Mouse (Mus musculus) ES-E14 (cell line): ENCODE measurements around the gene Btg1. TPM values are rescaled to one million over a fixed set of nuclear protein-coding genes. Genes with fewer than 3 reads are reported as not detected.

ENCODE experiments used
- DNase-seq: peaks from one replicate; pipeline ENCODE4 v3.0.0-alpha.2; 2013; ENCODE audit warnings: low read depth, low spot score
- H3K27ac ChIP-seq: 2 replicates; pipeline ENCODE4 v1.5.1; 2012; ENCODE audit warnings: low read depth, mild to moderate bottlenecking, low read length, moderate library complexity, mixed read lengths; ENCODE audit not compliant: poor library complexity, insufficient read depth, severe bottlenecking
- H3K36me3 ChIP-seq: 2 replicates; pipeline ENCODE4 v1.6.1; 2012; ENCODE audit warnings: mild to moderate bottlenecking, low read length, moderate library complexity, mixed read lengths; ENCODE audit not compliant: control insufficient read depth, poor library complexity, insufficient read depth, severe bottlenecking
- H3K4me1 ChIP-seq, 2 experiments: fragments of 150-350 bp in 1 of 2; sonication (generic) in 1 of 2; 2 replicates each; pipeline ENCODE4 v1.6.1; 2012; ENCODE audit warnings: low read length in 2 of 2, mild to moderate bottlenecking in 1 of 2, mixed read lengths in 1 of 2; ENCODE audit not compliant: control insufficient read depth in 2 of 2, insufficient read depth in 2 of 2, poor library complexity in 1 of 2
- H3K4me3 ChIP-seq, 2 experiments: fragments of 150-350 bp in 1 of 2; sonication (generic) in 1 of 2; 2 replicates each; pipeline ENCODE4 v1.5.1; 2012; ENCODE audit warnings: low read length in 2 of 2, low read depth in 1 of 2, mild to moderate bottlenecking in 1 of 2, mixed read lengths in 1 of 2; ENCODE audit not compliant: insufficient read depth in 1 of 2, poor library complexity in 1 of 2, severe bottlenecking in 1 of 2
- H3K9ac ChIP-seq: 2 replicates; pipeline ENCODE4 v1.6.1; 2012; ENCODE audit warnings: low read depth, mild to moderate bottlenecking, low read length, mixed read lengths; ENCODE audit not compliant: poor library complexity, insufficient read depth, severe bottlenecking
- H3K9me3 ChIP-seq: fragments of 150-350 bp; sonication (generic); 2 replicates; pipeline ENCODE4 v1.6.1; 2012; ENCODE audit warnings: low read depth, mild to moderate bottlenecking, low read length; ENCODE audit not compliant: control insufficient read depth, insufficient read depth
- CHD2 ChIP-seq: IDR thresholded peaks from 2 replicates; pipeline ENCODE4 v1.6.1; 2014; ENCODE audit warnings: mild to moderate bottlenecking, low read depth, low read length, inconsistent platforms
- HCFC1 ChIP-seq: IDR thresholded peaks from 2 replicates; pipeline ENCODE4 v1.6.1; 2012; ENCODE audit warnings: low read length, inconsistent platforms, borderline replicate concordance; ENCODE audit not compliant: insufficient read depth
- MAFK ChIP-seq: IDR thresholded peaks from 2 replicates; pipeline ENCODE4 v1.6.1; 2014; ENCODE audit warnings: mild to moderate bottlenecking, low read depth, low read length, inconsistent platforms; ENCODE audit not compliant: insufficient read depth
- ZC3H11A ChIP-seq: IDR thresholded peaks from 2 replicates; pipeline ENCODE4 v1.6.1; 2012; ENCODE audit warnings: low read depth, mild to moderate bottlenecking, inconsistent platforms, low read length, borderline replicate concordance
- ZNF384 ChIP-seq: IDR thresholded peaks from 2 replicates; pipeline ENCODE4 v1.6.1; 2012; ENCODE audit warnings: low read depth, low read length, inconsistent platforms
- in situ Hi-C, 2 experiments: fragments of 600-800 bp; cut with MboI; formaldehyde crosslinking; loops; one replicate each; pipeline ENCODE4 v1.15.1; 2025; ENCODE audit warnings: low sequenced_read_pairs in 2 of 2, inconsistent platforms in 1 of 2; ENCODE audit not compliant: unreplicated experiment in 2 of 2
- total RNA-seq: library from RNA; depleted of rRNA; stranded (reverse); fragments of 300-350 nt; gene quantifications from 2 replicates; pipeline ENCODE4 v1.2.3, GENCODE M21; 2012

The Btg1 gene
- total RNA-seq, 1 experiment, result 16.1 TPM

GRCm38 (mm10) chr10:96586881-96587217 is 30.0 kb upstream of the Btg1 start:
- in situ Hi-C loops, result no loop called here
- DNase-seq, result no peak
- Histone ChIP-seq H3K4me3 (no peak overlapping the region), H3K27ac (no peak overlapping the region), H3K9me3 (no peaks in the 10 kb centered on the region), H3K4me1 (no peaks in the 10 kb centered on the region), H3K36me3 (no peaks in the 10 kb centered on the region), H3K9ac (no peak overlapping the region)
- TF ChIP-seq CHD2 (no peak), HCFC1 (no peak), MAFK (no peak), ZNF384 (no peak), ZC3H11A (no peak)

- Histone ChIP-seq H3K4me3 (no peak overlapping the region), H3K4me1 (no peaks in the 10 kb centered on the region), H3K9me3 (no peaks in the 10 kb centered on the region), H3K9ac (no peak overlapping the region), H3K27ac (no peak overlapping the region), H3K36me3 (no peaks in the 10 kb centered on the region)
- TF ChIP-seq ZC3H11A (no peak), CHD2 (no peak), HCFC1 (no peak), MAFK (no peak), ZNF384 (no peak)
- in situ Hi-C loops, result no loop called here
- no peak for DNase-seq
These were observed 28.6 kb upstream of the Btg1 start for GRCm38 (mm10) chr10:96588233-96588632.

GRCm38 (mm10) chr10:96589781-96590180 is 27.0 kb upstream of the Btg1 start:
- no peak overlapping the region for H3K9ac ChIP-seq

GRCm38 (mm10) chr10:96592089-96592488 is 24.7 kb upstream of the Btg1 start:
- no peak overlapping the region for H3K4me3 ChIP-seq
- in situ Hi-C loops, result no loop called here
- no peaks in the 10 kb centered on the region for H3K9me3 ChIP-seq
- no peak for DNase-seq
- no peak overlapping the region for H3K9ac ChIP-seq
- no peaks in the 10 kb centered on the region for H3K4me1 ChIP-seq
- no peak for TF ChIP-seq ZNF384
- TF ChIP-seq HCFC1, result no peak
- TF ChIP-seq CHD2, result no peak
- TF ChIP-seq ZC3H11A, result no peak
- TF ChIP-seq MAFK, result no peak
- H3K36me3 ChIP-seq, result no peaks in the 10 kb centered on the region
- no peak overlapping the region for H3K27ac ChIP-seq

More at GRCm38 (mm10) chr10:96589781-96590180, 27.0 kb upstream of the Btg1 start:
- Histone ChIP-seq H3K27ac (no peak overlapping the region), H3K4me3 (no peak overlapping the region), H3K4me1 (no peaks in the 10 kb centered on the region), H3K36me3 (no peaks in the 10 kb centered on the region), H3K9me3 (no peaks in the 10 kb centered on the region)
- in situ Hi-C loops, result no loop called here
- no peak for DNase-seq
- no peak for TF ChIP-seq HCFC1
- no peak for TF ChIP-seq CHD2
- no peak for TF ChIP-seq MAFK

- Histone ChIP-seq H3K4me3 (no peak overlapping the region), H3K27ac (no peak overlapping the region), H3K9me3 (no peaks in the 10 kb centered on the region), H3K36me3 (no peaks in the 10 kb centered on the region), H3K4me1 (no peaks in the 10 kb centered on the region), H3K9ac (no peak overlapping the region)
- no peak for DNase-seq
- TF ChIP-seq CHD2, result no peak
- TF ChIP-seq ZC3H11A, result no peak
- TF ChIP-seq ZNF384, result no peak
- in situ Hi-C loops, result no loop called here
These were observed 21.2 kb upstream of the Btg1 start for GRCm38 (mm10) chr10:96595435-96596132.
